ENCODE assay signal across 37 mouse cellular contexts in genomic region chr4:143305031-143305430, GRCm38 (mm10). TPM values are rescaled to one million over a fixed set of nuclear protein-coding genes. Genes with fewer than 3 reads are reported as not detected.
"Had no signal": no experiment of that assay in that cellular context is flagged by ENCODE, and none has a peak within 500 bp of the region (broad histone marks: within the 10 kb centered on the region; RNA-seq: fewer than 3 reads in every experiment).

No protein-coding gene starts in this region.

- H3K27ac ChIP-seq: limb, embryonic 10.5 days; limb, embryonic 12.5 days; limb, embryonic 13.5 days; limb, embryonic 15.5 days; liver, embryonic 12.5 days; liver, embryonic 13.5 days; liver, embryonic 14.5 days; liver, embryonic 15.5 days; lung, embryonic 15.5 days; macrophage; midbrain, embryonic 10.5 days; midbrain, embryonic 12.5 days; midbrain, embryonic 13.5 days; midbrain, embryonic 15.5 days had no signal

- H3K9me3 ChIP-seq: limb, embryonic 10.5 days; limb, embryonic 12.5 days; limb, embryonic 13.5 days; limb, embryonic 15.5 days; liver, embryonic 12.5 days; liver, embryonic 13.5 days; liver, embryonic 15.5 days; lung, embryonic 15.5 days; midbrain, embryonic 10.5 days; midbrain, embryonic 12.5 days; midbrain, embryonic 13.5 days; midbrain, embryonic 15.5 days had no signal

- H3K36me3 ChIP-seq: limb, embryonic 10.5 days; limb, embryonic 13.5 days; limb, embryonic 15.5 days; liver, embryonic 12.5 days; liver, embryonic 13.5 days; liver, embryonic 15.5 days; lung, embryonic 15.5 days; midbrain, embryonic 10.5 days; midbrain, embryonic 12.5 days; midbrain, embryonic 13.5 days; midbrain, embryonic 15.5 days had no signal

- ATAC-seq: liver, embryonic 12.5 days; liver, postnatal 0 days; lung, postnatal 0 days; midbrain, embryonic 13.5 days; midbrain, embryonic 15.5 days; midbrain, embryonic 16.5 days had no signal

- DNase-seq: left cerebral cortex, postnatal 4 days; liver; liver, embryonic 13.5 days; liver, postnatal 0 days; lung, adult 18-20 months; lung, adult 2 months; lung, embryonic 14.5 days; lung, postnatal 10 days; lung, postnatal 14 days; lung, postnatal 36 days; lung, postnatal 4 days; midbrain, embryonic 14.5 days had no signal

- H3K4me2 ChIP-seq: limb, embryonic 12.5 days; limb, embryonic 13.5 days; limb, embryonic 15.5 days; liver, embryonic 11.5 days; liver, embryonic 12.5 days; liver, embryonic 13.5 days; liver, embryonic 15.5 days; lung, embryonic 14.5 days; lung, embryonic 15.5 days; midbrain, embryonic 11.5 days; midbrain, embryonic 12.5 days; midbrain, embryonic 13.5 days; midbrain, embryonic 15.5 days had no signal

- H3K9ac ChIP-seq: limb, embryonic 12.5 days; limb, embryonic 13.5 days; limb, embryonic 15.5 days; liver, embryonic 12.5 days; liver, embryonic 13.5 days; liver, embryonic 14.5 days; liver, embryonic 15.5 days; liver, postnatal 0 days; lung, embryonic 14.5 days; lung, embryonic 15.5 days; midbrain, embryonic 12.5 days; midbrain, embryonic 13.5 days; midbrain, embryonic 15.5 days had no signal

- H3K4me1 ChIP-seq: liver, embryonic 12.5 days; liver, embryonic 13.5 days; liver, embryonic 15.5 days; megakaryocyte, embryonic 14.5 days had no signal

- H3K27me3 ChIP-seq: limb, embryonic 12.5 days; limb, embryonic 13.5 days; lung, embryonic 15.5 days; midbrain, embryonic 15.5 days had no signal

- H3K4me3 ChIP-seq: limb, embryonic 10.5 days; limb, embryonic 12.5 days; limb, embryonic 13.5 days; limb, embryonic 15.5 days; liver, embryonic 12.5 days; liver, embryonic 13.5 days; liver, embryonic 15.5 days; lung, embryonic 15.5 days; megakaryocyte, embryonic 14.5 days; midbrain, embryonic 10.5 days; midbrain, embryonic 12.5 days; midbrain, embryonic 13.5 days; midbrain, embryonic 15.5 days; myocyte had no signal

RNA-seq across cellular contexts. Expression of gene Pdpn, which starts 5.7 kb away (rescaled TPM):
- total RNA-seq: liver, adult 2 months; megakaryocyte progenitor cell, adult 5-6 weeks; megakaryocyte-erythroid progenitor cell, adult 5-6 weeks; monocyte, adult 5-6 weeks had no signal

RNA-seq across cellular contexts. Expression of gene Lrrc38, which starts 44.5 kb away (rescaled TPM):
- total RNA-seq: liver, adult 2 months; megakaryocyte progenitor cell, adult 5-6 weeks; megakaryocyte, adult 5-6 weeks; megakaryocyte-erythroid progenitor cell, adult 5-6 weeks; monocyte, adult 5-6 weeks had no signal
- polyA plus RNA-seq: liver, adult 2 months; liver, embryonic 11.5 days; liver, embryonic 12.5 days; liver, embryonic 13.5 days; liver, embryonic 14.5 days; liver, embryonic 16.5 days; liver, postnatal 0 days; lung, embryonic 14.5 days; lung, postnatal 0 days; macrophage; myocyte had no signal
